Mouse (Mus musculus) layer of hippocampus, postnatal 14 days (tissue): ENCODE measurements at regions not wholly inside any gene's neighbourhood (a gene's known extent, or its start where the extent isn't known, plus 50 kb on each side); places are given as distances from the start of the nearest gene placed in this dataset.

Source experiments
- DNase-seq, 2 experiments: peaks; one replicate each; pipeline ENCODE4 v3.0.0; 2021 to 2022; ENCODE audit warnings: low spot score in 2 of 2, mixed read lengths in 1 of 2

- no peak for DNase-seq
These were observed 1344.5 kb downstream of the Gsdmc2 start for GRCm38 (mm10) chr15:62500522-62500921.

GRCm38 (mm10) chr15:62496193-62496592 is 1348.8 kb downstream of the Gsdmc2 start:
- DNase-seq = no peak

GRCm38 (mm10) chr15:62492350-62492749 is 1352.6 kb downstream of the Gsdmc2 start:
- no peak for DNase-seq

- no peak for DNase-seq
These were observed 1354.4 kb downstream of the Gsdmc2 start for GRCm38 (mm10) chr15:62490548-62490947.

- no peak for DNase-seq
These were observed 1358.4 kb downstream of the Gsdmc2 start for GRCm38 (mm10) chr15:62486540-62486939.

- DNase-seq = no peak
These were observed 1360.6 kb downstream of the Gsdmc2 start for GRCm38 (mm10) chr15:62484350-62484749.

GRCm38 (mm10) chr15:62483534-62483933 is 1361.4 kb downstream of the Gsdmc2 start:
- DNase-seq = no peak

GRCm38 (mm10) chr15:62482357-62482756 is 1362.6 kb downstream of the Gsdmc2 start:
- DNase-seq = no peak

- no peak for DNase-seq
These were observed 1367.2 kb downstream of the Gsdmc2 start for GRCm38 (mm10) chr15:62477779-62478178.

GRCm38 (mm10) chr15:62476452-62476851 is 1368.5 kb downstream of the Gsdmc2 start:
- no peak for DNase-seq

GRCm38 (mm10) chr15:62470683-62471331 is 1374.2 kb downstream of the Gsdmc2 start:
- DNase-seq = no peak

- no peak for DNase-seq
These were observed 1376.9 kb downstream of the Gsdmc2 start for GRCm38 (mm10) chr15:62468076-62468475.

- no peak for DNase-seq
These were observed 1378.1 kb downstream of the Gsdmc2 start for GRCm38 (mm10) chr15:62466856-62467255.

GRCm38 (mm10) chr15:62465026-62465839 is 1379.7 kb downstream of the Gsdmc2 start:
- no peak for DNase-seq

GRCm38 (mm10) chr15:62462698-62463097 is 1382.3 kb downstream of the Gsdmc2 start:
- peak; percentile 42 to 71 for DNase-seq

GRCm38 (mm10) chr15:62461398-62462051 is 1383.5 kb downstream of the Gsdmc2 start:
- DNase-seq = no peak

GRCm38 (mm10) chr15:62460724-62461123 is 1384.3 kb downstream of the Gsdmc2 start:
- no peak for DNase-seq

- DNase-seq = no peak
These were observed 1384.9 kb downstream of the Gsdmc2 start for GRCm38 (mm10) chr15:62460026-62460607.

- no peak for DNase-seq
These were observed 1387.0 kb downstream of the Gsdmc2 start for GRCm38 (mm10) chr15:62457990-62458389.

GRCm38 (mm10) chr15:62457051-62457664 is 1387.8 kb downstream of the Gsdmc2 start:
- DNase-seq = no peak

- DNase-seq = no peak
These were observed 1389.0 kb downstream of the Gsdmc2 start for GRCm38 (mm10) chr15:62456020-62456419.
